8 mouse cellular contexts compared by ENCODE assay signal in the genomic region with DNA sequence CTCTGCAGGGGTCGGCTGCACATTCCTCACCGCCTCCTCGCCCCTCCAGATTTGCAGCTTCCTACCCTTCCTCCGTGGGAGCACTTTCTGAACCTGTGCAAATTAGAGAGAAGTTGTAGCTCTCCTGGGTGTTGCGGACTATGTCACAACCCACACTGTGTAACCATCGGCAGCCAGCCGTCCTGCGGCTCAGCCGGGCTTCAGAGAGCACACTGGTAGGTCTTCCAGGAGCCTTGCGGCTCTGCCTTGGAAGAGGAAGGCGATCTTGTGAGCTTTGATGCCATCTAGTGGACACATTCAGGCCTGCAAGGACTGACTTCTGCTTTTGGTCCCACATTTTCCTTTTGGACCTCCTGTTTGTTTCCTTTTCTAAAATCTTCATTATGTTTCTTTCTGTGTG. TPM values are rescaled to one million over a fixed set of nuclear protein-coding genes. Genes with fewer than 3 reads are reported as not detected.
DNase-seq lines count a peak whose midpoint lies in the region; ATAC-seq lines count a peak whose summit lies in the region.

No protein-coding gene starts in this region.

- peak overlapping the region; percentile 73 for H3K9ac ChIP-seq in hindbrain, embryonic 13.5 days

- peak; percentile 62 for DNase-seq in Muller cell, postnatal 12 days (ENCODE audit: inconsistent ontology term)
- DNase-seq in cerebellum, adult 9-11 months: peak; percentile 85
- peak; percentile 73 to 82 for DNase-seq in frontal cortex, postnatal 14 days (ENCODE audit: low spot score in 2 of 2)
- peak; percentile 62 to 88 for DNase-seq in layer of hippocampus, postnatal 25 days (ENCODE audit: extremely low spot score in 1 of 2, low spot score in 1 of 2)
- DNase-seq in lung, postnatal 14 days: peak; percentile 91
- DNase-seq in retina, adult 2 months (ENCODE audit: low read depth, low spot score): peak; percentile 69
- DNase-seq in thymus, postnatal 25 days: peak; percentile 83

- H3K4me1 ChIP-seq in hindbrain, embryonic 13.5 days (replicated peaks): peaks cover 28% of the 10 kb centered on the region

- 0 out of 2 replicates have a peak, but pooled peaks cover 9% of the 10 kb centered on the region for H3K27me3 ChIP-seq in hindbrain, embryonic 13.5 days

- H3K36me3 ChIP-seq in hindbrain, embryonic 13.5 days: no peaks in the 10 kb centered on the region

- H3K9me3 ChIP-seq in hindbrain, embryonic 13.5 days: no peaks in the 10 kb centered on the region

- peak overlapping the region; percentile 45 for H3K4me3 ChIP-seq in hindbrain, embryonic 13.5 days

- 0% methylated on average over 11 of the region's 11 CpGs for WGBS in hindbrain, embryonic 13.5 days

- peak; percentile 76 for ATAC-seq in hindbrain, embryonic 13.5 days (ENCODE audit: low FRiP score)

- H3K4me2 ChIP-seq in hindbrain, embryonic 13.5 days: peak overlapping the region; percentile 82

- 0 out of 2 replicates have a peak overlapping the region, but pooled peaks have one; percentile 2 for H3K27ac ChIP-seq in hindbrain, embryonic 13.5 days

RNA-seq across cellular contexts. Expression of gene Acbd3, which starts 38.0 kb away (rescaled TPM):
- polyA plus RNA-seq in hindbrain, embryonic 13.5 days (2015; fragmentation: Nextera tagmentation; extraction: Ambion mirVana): 24.5 and 24.9 TPM in 2 replicates
- total RNA-seq in layer of hippocampus, postnatal 25 days (2021): 10 to 100 TPM; 32.7 to 34.9 TPM

RNA-seq across cellular contexts. Expression of gene H3f3a, which starts 49.9 kb away (rescaled TPM):
- polyA plus RNA-seq in hindbrain, embryonic 13.5 days (2015; fragmentation: Nextera tagmentation; extraction: Ambion mirVana): 3,757 and 3,885 TPM in 2 replicates
- 100 to 1,000 TPM; 388 to 399 TPM for total RNA-seq in layer of hippocampus, postnatal 25 days (2021)

Comparison
In these comparisons a context has a peak if more than half of its experiments do, and no peak if none do; other contexts are left out.
1. Peak in every context shown above with its lines: DNase-seq, ATAC-seq, H3K4me3 ChIP-seq and H3K27ac ChIP-seq.